Mouse (Mus musculus): Measurements from ENCODE around the gene Gm20388. TPM values are rescaled to one million over a fixed set of nuclear protein-coding genes. Genes with fewer than 3 reads are reported as not detected.
"Not testable (repeated sequence)": the region's sequence is repeated elsewhere in the genome, so short reads cannot be mapped to it uniquely, and the experiment has no call there.

The Gm20388 gene
- polyA plus RNA-seq, 1 experiment from 2014 or later = 5.3 TPM

DNA sequence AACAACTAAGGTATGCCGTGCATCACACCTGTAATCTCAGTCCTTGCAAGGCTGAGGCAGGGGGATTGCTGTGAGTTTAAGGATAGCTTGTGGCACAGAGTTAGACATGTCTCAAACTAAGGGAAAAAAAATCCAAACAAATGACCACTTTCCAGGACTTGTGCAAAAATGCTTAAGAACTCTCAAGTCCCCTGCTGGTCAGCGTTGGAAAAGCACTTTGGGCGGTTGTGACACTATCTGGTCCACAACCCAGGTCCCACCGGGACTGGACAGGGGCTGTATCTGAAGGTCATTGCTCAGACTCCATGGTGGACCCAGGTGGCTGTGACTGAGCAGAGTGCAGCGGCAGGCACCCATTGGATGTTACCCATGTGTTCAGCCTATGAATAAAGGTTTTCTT, 1219.9 kb downstream of the Gm20388 start:
- Histone ChIP-seq H3K4me3 (ENCODE audit: low read depth, low read length) (no peak overlapping the region), H3K36me3 (ENCODE audit: control insufficient read depth, insufficient read depth, low read length) (no peaks in the 10 kb centered on the region), H3K27me3 (replicated peaks; ENCODE audit: control insufficient read depth, insufficient read depth, low read length) (peaks cover 72% of the 10 kb centered on the region), H3K4me1 (replicated peaks; ENCODE audit: control insufficient read depth, insufficient read depth, low read length) (peaks cover 7% of the 10 kb centered on the region; the same call in 1 of the 2 replicates), H3K27ac (ENCODE audit: low read depth, low read length) (no peak overlapping the region), H3K9me3 (ENCODE audit: control insufficient read depth, low read length) (no peaks in the 10 kb centered on the region), H3K9ac (ENCODE audit: low read depth, low read length) (no peak overlapping the region), H3K4me2 (no peak overlapping the region)
- ATAC-seq (replicated peaks; ENCODE audit: low FRiP score) = no peak
- no peak for DNase-seq (ENCODE audit: low spot score)
- 36% methylated on average over 5 of the region's 5 CpGs for WGBS

DNA sequence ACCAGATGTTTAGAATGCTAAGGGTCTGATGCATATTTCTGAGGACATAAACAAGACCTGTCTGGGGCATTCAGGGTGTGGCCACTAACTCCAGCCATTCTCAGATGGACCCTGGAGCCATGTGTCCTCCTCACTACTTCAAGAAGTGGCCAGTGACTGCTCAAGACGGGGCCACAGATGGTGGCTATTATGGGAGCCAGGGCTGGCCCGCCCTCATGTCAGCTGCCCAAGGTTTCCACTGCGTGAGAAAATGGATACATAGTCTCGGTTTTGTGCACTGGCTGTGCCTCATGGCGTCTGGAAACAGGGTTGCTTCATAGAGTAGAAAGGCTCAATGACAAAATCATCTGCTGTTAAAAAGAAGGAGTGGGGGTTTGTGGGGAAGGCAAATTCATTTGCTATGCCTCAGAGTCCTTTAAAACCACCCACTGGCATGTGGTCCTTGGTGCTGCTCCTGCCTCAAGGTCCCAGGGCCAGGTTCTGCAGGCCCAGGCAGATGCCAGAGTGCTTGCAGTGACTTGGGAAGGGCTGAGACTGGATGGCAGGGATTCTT, 1222.4 kb downstream of the Gm20388 start:
- 72% methylated on average over 5 of the region's 5 CpGs for WGBS
- Histone ChIP-seq H3K4me2 (no peak overlapping the region), H3K27me3 (replicated peaks; ENCODE audit: control insufficient read depth, insufficient read depth, low read length) (peaks cover 47% of the 10 kb centered on the region), H3K4me3 (ENCODE audit: low read depth, low read length) (no peak overlapping the region), H3K9me3 (ENCODE audit: control insufficient read depth, low read length) (peaks cover 10% of the 10 kb centered on the region; the same call in 1 of the 2 replicates), H3K4me1 (replicated peaks; ENCODE audit: control insufficient read depth, insufficient read depth, low read length) (peaks cover 4% of the 10 kb centered on the region; the same call in 1 of the 2 replicates), H3K36me3 (ENCODE audit: control insufficient read depth, insufficient read depth, low read length) (no peaks in the 10 kb centered on the region), H3K9ac (ENCODE audit: low read depth, low read length) (no peak overlapping the region), H3K27ac (ENCODE audit: low read depth, low read length) (no peak overlapping the region)
- ATAC-seq (replicated peaks; ENCODE audit: low FRiP score) (no peak), DNase-seq (ENCODE audit: low spot score) (no peak)

DNA sequence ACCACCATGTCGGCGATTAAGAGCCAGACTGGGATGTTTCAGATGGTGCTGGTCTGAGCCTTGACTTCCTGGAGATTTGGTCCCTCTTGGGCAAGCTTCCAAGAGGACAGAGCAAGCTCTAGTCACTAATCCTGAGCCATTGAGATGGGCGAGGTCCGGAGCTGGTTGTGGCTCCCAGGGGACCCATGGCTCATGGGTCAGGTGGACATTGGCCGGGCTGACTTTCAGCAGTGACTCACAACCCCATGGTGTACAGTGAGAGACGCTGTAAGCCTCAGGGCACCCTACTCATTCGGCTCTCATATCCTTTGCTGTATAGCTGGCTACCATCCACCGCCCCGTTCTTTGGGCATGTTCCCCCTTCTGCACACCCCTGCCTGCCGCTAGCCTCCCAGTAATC, 1223.5 kb downstream of the Gm20388 start:
- ATAC-seq (replicated peaks; ENCODE audit: low FRiP score) (no peak), DNase-seq (ENCODE audit: low spot score) (no peak)
- no peaks in the 10 kb centered on the region for H3K4me1 ChIP-seq (replicated peaks; ENCODE audit: control insufficient read depth, insufficient read depth, low read length)
- H3K4me3 ChIP-seq (ENCODE audit: low read depth, low read length) = no peak overlapping the region
- no peak overlapping the region for H3K27ac ChIP-seq (ENCODE audit: low read depth, low read length)
- no peak overlapping the region for H3K4me2 ChIP-seq
- H3K9me3 ChIP-seq (ENCODE audit: control insufficient read depth, low read length) = peaks cover 13% of the 10 kb centered on the region; the same call in 1 of the 2 replicates
- 82% methylated on average over 10 of the region's 10 CpGs for WGBS
- H3K36me3 ChIP-seq (ENCODE audit: control insufficient read depth, insufficient read depth, low read length) = no peaks in the 10 kb centered on the region
- H3K9ac ChIP-seq (ENCODE audit: low read depth, low read length) = no peak overlapping the region
- peaks cover 36% of the 10 kb centered on the region for H3K27me3 ChIP-seq (replicated peaks; ENCODE audit: control insufficient read depth, insufficient read depth, low read length)

DNA sequence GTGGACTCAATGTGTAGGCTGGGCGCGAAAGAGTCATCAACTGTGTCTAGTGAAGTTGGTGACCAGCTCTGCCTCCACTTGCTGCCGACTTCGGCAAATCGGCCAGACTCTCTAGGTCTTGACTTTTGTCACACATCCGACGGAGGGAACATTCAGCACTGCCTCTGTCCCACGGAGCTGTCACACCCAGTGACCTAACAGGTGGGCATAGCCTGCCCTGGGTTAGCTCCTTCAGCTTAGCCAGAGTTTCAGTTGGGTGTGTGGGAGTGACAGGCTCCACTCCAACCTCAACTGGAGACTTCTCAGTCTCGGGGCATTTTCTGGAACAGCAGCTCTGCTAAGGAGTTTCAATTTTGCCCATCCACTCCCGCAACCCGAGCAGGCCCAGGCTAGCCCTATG, 1223.9 kb downstream of the Gm20388 start:
- Histone ChIP-seq H3K36me3 (ENCODE audit: control insufficient read depth, insufficient read depth, low read length) (no peaks in the 10 kb centered on the region), H3K4me3 (ENCODE audit: low read depth, low read length) (no peak overlapping the region), H3K27ac (ENCODE audit: low read depth, low read length) (no peak overlapping the region), H3K4me1 (replicated peaks; ENCODE audit: control insufficient read depth, insufficient read depth, low read length) (no peaks in the 10 kb centered on the region), H3K9ac (ENCODE audit: low read depth, low read length) (no peak overlapping the region), H3K4me2 (no peak overlapping the region), H3K27me3 (replicated peaks; ENCODE audit: control insufficient read depth, insufficient read depth, low read length) (peaks cover 32% of the 10 kb centered on the region), H3K9me3 (ENCODE audit: control insufficient read depth, low read length) (peaks cover 13% of the 10 kb centered on the region; the same call in 1 of the 2 replicates)
- WGBS = 77% methylated on average over 11 of the region's 11 CpGs
- no peak for DNase-seq (ENCODE audit: low spot score)
- ATAC-seq (replicated peaks; ENCODE audit: low FRiP score) = no peak

DNA sequence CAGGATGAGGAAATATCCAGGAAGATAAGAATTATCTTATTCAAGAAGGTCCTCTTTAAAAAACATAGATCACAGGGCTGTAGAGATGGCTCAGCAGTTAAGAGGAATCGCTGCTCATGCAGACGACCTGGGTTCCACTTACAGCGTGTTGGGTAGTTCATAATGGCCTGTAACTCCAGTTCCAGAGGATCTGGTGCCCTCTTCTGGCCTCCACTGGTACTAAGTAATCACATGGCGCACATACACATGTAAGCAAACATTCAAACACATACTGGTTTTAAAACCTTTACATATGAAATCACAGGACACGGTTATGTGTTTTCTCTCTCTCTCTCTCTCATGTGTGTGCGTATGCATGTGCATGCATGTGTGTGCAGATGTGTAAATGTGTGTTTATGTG, 1226.2 kb downstream of the Gm20388 start:
- Histone ChIP-seq H3K4me2 (no peak overlapping the region), H3K4me1 (replicated peaks; ENCODE audit: control insufficient read depth, insufficient read depth, low read length) (no peaks in the 10 kb centered on the region), H3K9ac (ENCODE audit: low read depth, low read length) (no peak overlapping the region), H3K27me3 (replicated peaks; ENCODE audit: control insufficient read depth, insufficient read depth, low read length) (peaks cover 13% of the 10 kb centered on the region), H3K27ac (ENCODE audit: low read depth, low read length) (no peak overlapping the region), H3K36me3 (ENCODE audit: control insufficient read depth, insufficient read depth, low read length) (no peaks in the 10 kb centered on the region), H3K9me3 (ENCODE audit: control insufficient read depth, low read length) (peaks cover 13% of the 10 kb centered on the region; the same call in 1 of the 2 replicates), H3K4me3 (ENCODE audit: low read depth, low read length) (no peak overlapping the region)
- ATAC-seq (replicated peaks; ENCODE audit: low FRiP score) (no peak), DNase-seq (ENCODE audit: low spot score) (no peak)
- 85% methylated on average over 6 of the region's 6 CpGs for WGBS

DNA sequence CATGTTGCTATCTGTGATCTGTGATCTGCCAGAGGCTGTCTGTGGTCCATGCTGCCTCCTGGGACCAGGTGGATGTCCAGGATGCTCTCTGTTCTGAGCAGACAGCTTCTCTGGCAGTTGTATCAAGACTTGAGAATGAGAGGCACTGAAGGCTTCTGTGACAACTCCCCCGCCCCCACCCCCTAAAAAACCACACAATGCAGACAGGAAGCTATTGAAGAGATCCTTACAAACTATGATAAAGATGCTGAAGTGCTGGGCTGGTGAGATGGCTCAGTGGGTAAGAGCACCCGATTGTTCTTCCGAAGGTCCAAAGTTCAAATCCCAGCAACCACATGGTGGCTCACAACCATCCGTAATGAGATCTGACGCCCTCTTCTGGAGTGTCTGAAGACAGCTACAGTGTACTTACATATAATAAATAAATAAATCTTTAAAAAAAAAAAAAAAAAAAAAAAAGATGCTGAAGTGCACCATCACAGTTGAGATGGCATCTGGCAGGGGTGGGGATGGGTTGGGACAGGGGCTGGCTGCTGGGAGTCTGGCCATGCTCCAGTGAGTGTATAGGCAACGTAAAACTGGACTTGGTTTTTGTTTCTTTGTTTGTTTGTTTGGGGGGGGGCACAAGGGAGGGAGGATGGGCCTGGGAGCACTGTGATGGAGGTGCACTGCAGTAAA, 1235.0 kb downstream of the Gm20388 start:
- H3K27me3 ChIP-seq (replicated peaks; ENCODE audit: control insufficient read depth, insufficient read depth, low read length); H3K36me3 ChIP-seq (ENCODE audit: control insufficient read depth, insufficient read depth, low read length); H3K4me3 ChIP-seq (ENCODE audit: low read depth, low read length); H3K9ac ChIP-seq (ENCODE audit: low read depth, low read length); H3K9me3 ChIP-seq (ENCODE audit: control insufficient read depth, low read length); H3K4me1 ChIP-seq (replicated peaks; ENCODE audit: control insufficient read depth, insufficient read depth, low read length); H3K4me2 ChIP-seq; ATAC-seq (replicated peaks; ENCODE audit: low FRiP score); DNase-seq (ENCODE audit: low spot score); H3K27ac ChIP-seq (ENCODE audit: low read depth, low read length): not testable (repeated sequence)
- 55% methylated on average over 4 of the region's 6 CpGs for WGBS

DNA sequence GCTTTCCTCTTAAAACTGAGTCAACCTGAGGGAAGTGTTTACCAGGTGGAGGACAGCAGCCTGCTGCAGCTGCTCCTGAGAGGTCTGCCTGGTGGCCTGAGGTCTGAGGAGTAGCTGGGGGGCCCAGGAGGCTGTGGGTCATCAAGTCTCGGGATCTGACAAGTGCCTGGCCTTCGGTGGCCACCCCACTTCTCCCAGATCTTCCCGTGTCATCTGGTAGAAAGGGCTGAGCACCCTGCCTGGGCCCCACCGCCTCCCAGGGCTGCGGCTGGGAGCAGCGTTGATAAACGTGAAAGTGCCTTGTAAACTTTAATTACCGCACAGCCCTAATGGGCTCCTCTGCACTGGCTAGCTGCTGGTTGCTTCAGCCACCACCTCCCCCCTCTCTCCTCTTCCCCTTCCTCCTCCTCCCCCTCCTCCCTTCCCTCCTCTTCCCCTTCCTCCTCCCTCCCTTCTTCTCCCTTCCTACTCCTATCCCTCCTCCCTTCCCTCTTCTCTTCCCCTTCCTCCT, 1238.0 kb downstream of the Gm20388 start:
- ATAC-seq (replicated peaks; ENCODE audit: low FRiP score) (no peak), DNase-seq (ENCODE audit: low spot score) (no peak)
- WGBS = 22% methylated on average over 8 of the region's 8 CpGs
- Histone ChIP-seq H3K4me1 (replicated peaks; ENCODE audit: control insufficient read depth, insufficient read depth, low read length) (no peaks in the 10 kb centered on the region), H3K27ac (ENCODE audit: low read depth, low read length) (no peak overlapping the region), H3K9ac (ENCODE audit: low read depth, low read length) (no peak overlapping the region), H3K9me3 (ENCODE audit: control insufficient read depth, low read length) (no peaks in the 10 kb centered on the region), H3K4me2 (no peak overlapping the region), H3K27me3 (replicated peaks; ENCODE audit: control insufficient read depth, insufficient read depth, low read length) (peaks cover 8% of the 10 kb centered on the region), H3K4me3 (ENCODE audit: low read depth, low read length) (no peak overlapping the region), H3K36me3 (ENCODE audit: control insufficient read depth, insufficient read depth, low read length) (no peaks in the 10 kb centered on the region)

DNA sequence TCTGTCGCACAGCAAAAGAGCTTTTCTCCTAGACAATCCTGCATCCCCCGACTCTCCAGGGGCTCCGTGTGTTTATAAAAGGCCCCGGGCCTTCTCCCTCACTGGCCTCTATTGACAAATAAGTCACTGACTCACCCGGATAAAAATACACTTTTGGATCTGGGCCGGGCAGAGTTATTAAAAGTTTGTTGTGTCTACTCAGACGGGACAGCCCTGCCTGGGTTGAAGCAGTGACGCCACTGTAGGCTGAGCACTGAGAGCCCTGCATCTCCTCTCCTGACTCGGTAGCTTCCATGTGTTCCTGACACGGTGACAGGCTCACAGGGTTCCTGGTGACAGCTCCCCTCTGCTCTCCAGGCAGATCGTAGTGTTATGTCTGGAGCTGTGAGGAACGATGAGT, 1241.8 kb downstream of the Gm20388 start:
- H3K36me3 ChIP-seq (ENCODE audit: control insufficient read depth, insufficient read depth, low read length) = no peaks in the 10 kb centered on the region
- no peaks in the 10 kb centered on the region for H3K9me3 ChIP-seq (ENCODE audit: control insufficient read depth, low read length)
- ATAC-seq (replicated peaks; ENCODE audit: low FRiP score) = no peak
- no peak overlapping the region for H3K27ac ChIP-seq (ENCODE audit: low read depth, low read length)
- H3K9ac ChIP-seq (ENCODE audit: low read depth, low read length) = no peak overlapping the region
- DNase-seq (ENCODE audit: low spot score) = no peak
- H3K27me3 ChIP-seq (replicated peaks; ENCODE audit: control insufficient read depth, insufficient read depth, low read length) = peaks cover 8% of the 10 kb centered on the region
- H3K4me1 ChIP-seq (replicated peaks; ENCODE audit: control insufficient read depth, insufficient read depth, low read length) = no peaks in the 10 kb centered on the region
- WGBS = 70% methylated on average over 12 of the region's 12 CpGs
- H3K4me3 ChIP-seq (ENCODE audit: low read depth, low read length) = no peak overlapping the region
- no peak overlapping the region for H3K4me2 ChIP-seq

DNA sequence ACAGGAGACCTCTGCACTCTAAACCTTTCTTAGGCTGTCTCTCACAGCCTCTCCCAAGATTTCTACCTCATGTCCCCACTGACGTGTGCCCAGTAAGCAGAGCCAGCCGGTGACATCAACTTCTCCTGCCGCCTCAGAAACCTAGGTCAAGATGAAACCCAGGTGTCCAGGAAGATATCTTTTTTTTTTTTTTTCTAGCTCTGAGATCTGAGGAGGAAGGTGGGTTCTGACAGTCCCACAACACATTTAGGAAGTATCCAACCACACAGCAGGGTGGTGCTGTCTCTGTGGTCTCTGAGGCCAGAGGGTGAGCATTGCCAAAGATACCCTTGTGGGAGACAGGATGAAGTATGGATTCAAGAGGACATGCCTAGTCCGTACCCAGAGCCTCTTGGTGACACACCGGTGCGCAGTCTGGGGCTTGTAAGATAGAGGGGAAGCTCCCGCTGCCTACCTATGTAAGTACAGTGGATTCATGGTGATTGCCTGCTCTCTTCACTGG, 1246.4 kb downstream of the Gm20388 start:
- no peak for DNase-seq (ENCODE audit: low spot score)
- Histone ChIP-seq H3K9me3 (ENCODE audit: control insufficient read depth, low read length) (no peaks in the 10 kb centered on the region), H3K36me3 (ENCODE audit: control insufficient read depth, insufficient read depth, low read length) (no peaks in the 10 kb centered on the region), H3K27me3 (replicated peaks; ENCODE audit: control insufficient read depth, insufficient read depth, low read length) (no peaks in the 10 kb centered on the region; the same call in none of the 2 replicates), H3K9ac (ENCODE audit: low read depth, low read length) (no peak overlapping the region), H3K4me2 (no peak overlapping the region), H3K27ac (ENCODE audit: low read depth, low read length) (no peak overlapping the region), H3K4me3 (ENCODE audit: low read depth, low read length) (no peak overlapping the region), H3K4me1 (replicated peaks; ENCODE audit: control insufficient read depth, insufficient read depth, low read length) (no peaks in the 10 kb centered on the region)
- WGBS = 64% methylated on average over 7 of the region's 7 CpGs
- ATAC-seq (replicated peaks; ENCODE audit: low FRiP score) = no peak
